Mouse (Mus musculus) ES-Bruce4 (cell line): Measurements from ENCODE around the gene Arfgap2.

ENCODE experiments used
- EP300 ChIP-seq: IDR thresholded peaks from 2 replicates; pipeline ENCODE4 v1.6.1; 2011; ENCODE audit warnings: low read depth, low read length; ENCODE audit not compliant: insufficient read depth
- POLR2A ChIP-seq: IDR thresholded peaks from one replicate; pipeline ENCODE4 v1.8.1; 2011; ENCODE audit warnings: low read length; ENCODE audit not compliant: insufficient read depth

GRCm38 (mm10) chr2:91268042-91268441, 3.3 kb downstream of the Arfgap2 start:
- TF ChIP-seq EP300 (no peak), POLR2A (no peak)
